Mouse (Mus musculus): ENCODE measurements around the gene Lpar1. TPM values are rescaled to one million over a fixed set of nuclear protein-coding genes. Genes with fewer than 3 reads are reported as not detected.

Lpar1 gene
- polyA plus RNA-seq, 1 experiment from 2014 or later = 36.4 TPM

DNA sequence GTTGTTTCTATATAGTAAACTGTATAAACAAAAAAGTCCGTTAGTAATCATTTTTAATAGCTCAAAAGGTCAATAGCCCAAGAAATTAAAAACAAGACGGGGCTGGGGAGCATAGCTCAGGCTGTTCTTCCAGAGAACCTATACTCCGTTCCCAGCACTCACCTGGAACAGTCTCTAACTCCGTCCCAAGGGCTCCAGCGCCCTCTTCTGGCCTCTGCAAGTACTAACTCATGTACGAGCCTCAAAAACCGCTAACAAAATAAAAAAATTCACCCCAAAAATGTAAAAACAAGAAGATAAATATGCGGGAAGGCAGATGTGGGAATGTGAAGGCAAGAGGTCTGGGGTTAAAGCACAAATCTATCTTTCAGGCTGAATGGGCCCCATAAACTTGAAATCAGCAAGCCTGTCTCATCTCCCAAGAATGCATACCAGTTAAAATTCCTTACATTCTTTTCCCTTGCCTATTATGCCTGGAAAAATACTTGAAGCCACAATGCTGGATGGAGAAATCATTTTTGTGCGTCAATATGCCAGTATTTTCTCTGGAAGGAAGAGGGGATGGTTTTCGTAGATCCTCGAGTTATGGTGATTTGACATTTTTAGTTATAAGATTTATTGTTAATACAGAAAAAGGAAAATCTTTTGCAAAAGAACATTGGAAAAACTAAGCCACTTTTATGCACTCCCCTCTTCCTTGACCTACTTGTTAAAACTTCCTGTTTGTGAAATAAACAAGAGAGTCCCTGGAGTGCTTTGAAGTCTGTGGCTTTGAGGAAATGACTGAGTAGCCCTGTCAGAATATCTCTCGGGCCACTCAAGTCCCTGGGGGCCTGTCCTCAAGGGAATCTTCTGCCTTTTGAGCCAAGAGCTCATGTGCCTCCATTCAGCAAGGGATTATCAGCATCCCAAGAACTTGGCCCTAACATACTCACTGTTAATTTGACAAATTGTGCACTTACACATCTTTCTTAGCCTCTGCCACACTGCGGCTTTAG is 140.2 kb downstream of the Lpar1 start:
- Histone ChIP-seq H3K27me3 (ENCODE audit: control insufficient read depth, insufficient read depth, low read length) (no peaks in the 10 kb centered on the region), H3K4me1 (replicated peaks; ENCODE audit: control insufficient read depth, insufficient read depth) (no peaks in the 10 kb centered on the region), H3K9me3 (ENCODE audit: control insufficient read depth, low read length) (no peaks in the 10 kb centered on the region), H3K27ac (replicated peaks) (no peak overlapping the region), H3K4me2 (replicated peaks; ENCODE audit: low read depth) (no peak overlapping the region), H3K36me3 (ENCODE audit: control insufficient read depth, insufficient read depth, low read length) (no peaks in the 10 kb centered on the region), H3K9ac (ENCODE audit: low read length) (no peak overlapping the region), H3K4me3 (ENCODE audit: low read depth, low read length) (no peak overlapping the region)
- DNase-seq (ENCODE audit: low spot score) (no peak), ATAC-seq (ENCODE audit: low FRiP score, low TSS enrichment) (no peak)
- 67% methylated on average over 13 of the region's 13 CpGs for WGBS
- peak; percentile 22 for TF ChIP-seq CTCF (IDR thresholded peaks at IDR 0.05; ENCODE audit: low read depth)
- TF ChIP-seq EP300 (optimal IDR thresholded peaks at IDR 0.05) = no peak

GRCm38 (mm10) chr4:58401973-58402501 is 151.7 kb downstream of the Lpar1 start:
- Histone ChIP-seq H3K4me1 (replicated peaks; ENCODE audit: control insufficient read depth, insufficient read depth) (no peaks in the 10 kb centered on the region), H3K4me3 (ENCODE audit: low read depth, low read length) (no peak overlapping the region), H3K9me3 (ENCODE audit: control insufficient read depth, low read length) (no peaks in the 10 kb centered on the region), H3K27ac (replicated peaks) (no peak overlapping the region), H3K4me2 (replicated peaks; ENCODE audit: low read depth) (no peak overlapping the region), H3K27me3 (ENCODE audit: control insufficient read depth, insufficient read depth, low read length) (no peaks in the 10 kb centered on the region), H3K36me3 (ENCODE audit: control insufficient read depth, insufficient read depth, low read length) (no peaks in the 10 kb centered on the region), H3K9ac (ENCODE audit: low read length) (no peak overlapping the region)
- TF ChIP-seq EP300 (optimal IDR thresholded peaks at IDR 0.05) (no peak), CTCF (IDR thresholded peaks at IDR 0.05; ENCODE audit: low read depth) (no peak)
- 55% methylated on average over 4 of the region's 4 CpGs for WGBS
- DNase-seq (ENCODE audit: low spot score) (no peak), ATAC-seq (ENCODE audit: low FRiP score, low TSS enrichment) (peak; percentile 40; the same call in 1 of the 2 replicates)

- Histone ChIP-seq H3K4me2 (replicated peaks; ENCODE audit: low read depth) (no peak overlapping the region), H3K36me3 (ENCODE audit: control insufficient read depth, insufficient read depth, low read length) (no peaks in the 10 kb centered on the region), H3K4me3 (ENCODE audit: low read depth, low read length) (no peak overlapping the region), H3K9ac (ENCODE audit: low read length) (no peak overlapping the region), H3K27me3 (ENCODE audit: control insufficient read depth, insufficient read depth, low read length) (no peaks in the 10 kb centered on the region), H3K9me3 (ENCODE audit: control insufficient read depth, low read length) (no peaks in the 10 kb centered on the region), H3K27ac (replicated peaks) (no peak overlapping the region), H3K4me1 (replicated peaks; ENCODE audit: control insufficient read depth, insufficient read depth) (no peaks in the 10 kb centered on the region)
- ATAC-seq (ENCODE audit: low FRiP score, low TSS enrichment) (peak; percentile 47; the same call in 1 of the 2 replicates), DNase-seq (ENCODE audit: low spot score) (peak; percentile 46)
- no peak for TF ChIP-seq EP300 (optimal IDR thresholded peaks at IDR 0.05)
- TF ChIP-seq CTCF (IDR thresholded peaks at IDR 0.05; ENCODE audit: low read depth) = no peak
- 59% methylated on average over 12 of the region's 12 CpGs for WGBS
Observed at GRCm38 (mm10) chr4:58400861-58401341, 152.8 kb downstream of the Lpar1 start.

Small RNA genes lying within 50 kb of the gene (microRNA-seq; reads per million reads assigned to microRNA genes)
- gene Mir3095 = not detected

Other genes with a start within 250 kb of the Lpar1 start
- gene Olfr267, start 233.8 kb upstream of the Lpar1 start, polyA plus RNA-seq (2015; fragmentation: Nextera tagmentation; extraction: Ambion mirVana) = 0.06 TPM in 1 of 2 replicates, not detected in the other